Mouse (Mus musculus): ENCODE data around the gene Hpn. TPM values are rescaled to one million over a fixed set of nuclear protein-coding genes. Genes with fewer than 3 reads are reported as not detected.

The Hpn gene
- not detected in 2 replicates for polyA plus RNA-seq (2015; fragmentation: Nextera tagmentation; extraction: Ambion mirVana)

DNA sequence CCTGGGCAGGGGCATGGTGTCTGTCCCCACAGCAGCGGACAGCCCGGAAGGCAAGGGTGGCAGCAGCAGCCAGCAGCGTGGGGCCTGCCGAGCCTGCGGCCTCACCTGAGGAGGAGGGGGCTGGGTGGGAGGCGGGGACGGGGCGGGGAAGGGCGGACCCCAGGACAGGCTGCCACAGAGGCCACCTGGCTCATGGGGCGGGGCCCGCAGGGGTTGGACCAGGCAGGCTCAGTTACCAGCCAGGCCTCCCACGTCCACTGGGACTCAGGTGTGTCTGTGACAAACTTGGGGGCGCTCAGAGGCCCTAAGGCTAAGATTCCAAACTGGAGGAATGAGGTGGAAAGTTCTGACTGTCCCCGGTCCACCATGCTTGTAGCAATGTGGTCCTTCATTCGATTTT, at the start of gene Hpn:
Hpn (minus strand) TSS at position 109 of the 400 bp plus-strand sequence.
- no peaks in the 10 kb centered on the region for H3K36me3 ChIP-seq (ENCODE audit: poor library complexity, severe bottlenecking)
- no peak for ATAC-seq
- 22% methylated on average over 13 of the region's 15 CpGs for WGBS
- no peaks in the 10 kb centered on the region for H3K9me3 ChIP-seq (replicated peaks)
- no peak within 1 kb of the TSS for H3K4me2 ChIP-seq
- H3K27ac ChIP-seq = no peak within 1 kb of the TSS
- H3K4me3 ChIP-seq = no peak within 1 kb of the TSS
- no peaks in the 10 kb centered on the region; the same call in 1 of the 2 replicates for H3K27me3 ChIP-seq
- H3K4me1 ChIP-seq = no peaks in the 10 kb centered on the region
- H3K9ac ChIP-seq = no peak within 1 kb of the TSS

DNA sequence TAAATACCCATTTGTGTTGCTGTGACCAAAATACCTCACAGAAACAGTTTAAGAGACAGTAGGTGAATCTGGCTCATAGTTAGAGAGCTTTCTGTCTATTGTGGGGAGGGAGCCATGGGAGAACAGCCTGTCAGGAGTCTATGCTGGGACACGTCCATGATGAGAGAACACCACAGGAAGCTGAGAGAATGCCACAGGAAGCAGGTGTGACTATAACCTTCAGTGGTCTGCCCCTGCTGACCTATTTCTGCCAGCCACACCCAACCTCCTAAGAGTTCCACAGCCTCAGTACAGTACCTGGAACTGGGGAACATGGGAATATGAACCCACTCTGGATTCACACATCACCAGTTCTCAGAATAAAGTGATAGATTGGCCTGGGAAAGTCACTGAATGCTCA, 49.7 kb upstream of the Hpn start:
- no peak overlapping the region for H3K4me2 ChIP-seq
- no peaks in the 10 kb centered on the region for H3K4me1 ChIP-seq
- no peaks in the 10 kb centered on the region for H3K9me3 ChIP-seq (replicated peaks)
- no peak for ATAC-seq
- H3K27ac ChIP-seq = no peak overlapping the region
- 57% methylated on average over 1 of the region's 1 CpGs for WGBS
- H3K4me3 ChIP-seq = no peak overlapping the region
- H3K9ac ChIP-seq = no peak overlapping the region
- no peaks in the 10 kb centered on the region for H3K27me3 ChIP-seq
- H3K36me3 ChIP-seq (ENCODE audit: poor library complexity, severe bottlenecking) = no peaks in the 10 kb centered on the region

DNA sequence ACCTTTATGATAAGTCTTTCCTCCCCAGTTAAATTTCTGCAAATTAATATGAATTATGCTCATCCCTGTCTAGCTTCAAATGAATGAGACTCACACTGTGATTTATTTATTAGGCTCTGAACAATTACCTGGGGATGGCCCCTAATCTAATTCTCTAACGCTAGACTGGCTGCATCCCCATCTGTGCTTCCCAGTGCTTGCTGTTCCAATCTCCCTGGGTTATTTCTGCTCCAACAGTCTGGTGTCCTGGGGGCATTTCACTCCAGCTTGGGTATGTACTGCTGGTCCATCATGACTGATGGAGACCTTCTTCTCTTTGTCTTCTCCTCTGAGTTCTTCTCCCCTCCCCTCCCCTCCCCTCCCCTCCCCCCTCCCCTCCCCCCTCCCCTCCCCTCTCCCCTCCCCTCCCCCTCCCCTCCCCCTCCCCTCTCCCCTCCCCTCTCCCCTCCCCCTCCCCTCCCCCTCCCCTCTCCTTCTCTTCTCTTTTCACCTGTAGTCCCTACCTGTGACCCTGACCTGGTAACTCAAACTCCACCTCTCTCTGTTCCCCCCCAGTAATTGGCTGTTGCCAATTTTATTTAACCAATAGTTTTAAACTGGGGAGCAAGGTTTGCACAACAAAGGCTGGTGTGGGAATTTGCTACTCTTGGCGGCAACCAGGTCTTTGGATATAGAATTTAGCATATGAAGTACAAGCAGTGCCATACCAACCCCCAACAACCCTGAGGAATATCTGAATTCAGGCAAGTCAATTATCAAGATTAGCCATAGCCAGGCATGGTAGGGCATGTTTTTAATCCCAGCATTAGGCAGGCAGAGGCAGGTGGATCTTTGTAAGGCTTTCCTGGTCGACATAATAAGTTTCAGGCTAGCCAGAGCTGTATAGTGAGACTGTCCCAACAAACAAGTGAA, 48.8 kb upstream of the Hpn start:
- Histone ChIP-seq H3K4me2 (no peak overlapping the region), H3K9me3 (replicated peaks) (no peaks in the 10 kb centered on the region), H3K36me3 (ENCODE audit: poor library complexity, severe bottlenecking) (no peaks in the 10 kb centered on the region), H3K9ac (no peak overlapping the region), H3K27me3 (no peaks in the 10 kb centered on the region), H3K4me1 (no peaks in the 10 kb centered on the region), H3K27ac (no peak overlapping the region), H3K4me3 (no peak overlapping the region)
- no peak for ATAC-seq
- WGBS = 57% methylated on average over 3 of the region's 3 CpGs

DNA sequence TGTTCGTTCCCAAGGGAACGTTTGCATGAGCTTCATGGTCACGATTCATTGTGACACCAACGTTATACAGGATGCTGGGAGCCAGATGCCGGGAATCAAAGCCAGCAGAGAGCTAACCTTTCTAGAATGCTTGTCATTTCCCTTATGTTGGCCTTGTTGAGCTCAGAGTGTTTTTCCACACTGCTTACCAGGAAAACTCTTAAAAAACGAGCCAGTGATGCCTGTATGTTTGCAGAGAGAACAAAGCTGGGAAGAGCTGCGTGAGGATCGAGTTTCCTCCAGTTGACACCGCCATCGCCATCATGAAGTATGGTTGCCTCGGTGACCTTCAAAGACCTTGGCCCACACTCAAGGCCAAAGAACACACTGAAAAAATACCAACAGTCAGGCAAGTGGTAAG, 47.2 kb upstream of the Hpn start:
- Histone ChIP-seq H3K27me3 (no peaks in the 10 kb centered on the region), H3K4me3 (no peak overlapping the region), H3K36me3 (ENCODE audit: poor library complexity, severe bottlenecking) (no peaks in the 10 kb centered on the region), H3K9me3 (replicated peaks) (no peaks in the 10 kb centered on the region), H3K9ac (no peak overlapping the region), H3K4me2 (no peak overlapping the region), H3K4me1 (no peaks in the 10 kb centered on the region), H3K27ac (no peak overlapping the region)
- ATAC-seq = no peak
- 76% methylated on average over 11 of the region's 11 CpGs for WGBS

DNA sequence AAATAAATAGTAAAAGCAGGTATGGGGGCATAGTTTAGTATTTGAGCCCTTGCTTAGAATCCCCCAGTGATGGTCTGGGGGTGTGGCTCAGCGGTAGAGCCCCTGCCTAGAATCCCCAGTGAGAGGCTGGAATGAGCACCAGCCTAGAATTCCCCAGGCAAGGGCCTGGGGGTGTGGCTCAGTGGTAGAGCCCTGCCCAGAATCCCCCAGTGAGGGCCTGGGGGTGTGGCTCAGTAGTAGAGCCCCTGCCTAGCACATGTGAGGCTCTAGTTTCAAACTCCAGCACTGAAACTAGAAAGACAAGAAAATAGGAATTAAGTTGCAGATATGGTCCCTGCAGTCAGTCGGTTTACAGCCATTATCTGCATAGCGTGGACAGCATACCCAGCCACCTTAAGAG, 46.7 kb upstream of the Hpn start:
- WGBS = 65% methylated on average over 3 of the region's 3 CpGs
- no peaks in the 10 kb centered on the region for H3K9me3 ChIP-seq (replicated peaks)
- no peak overlapping the region for H3K27ac ChIP-seq
- H3K4me3 ChIP-seq = no peak overlapping the region
- no peaks in the 10 kb centered on the region for H3K27me3 ChIP-seq
- H3K4me2 ChIP-seq = no peak overlapping the region
- H3K4me1 ChIP-seq = no peaks in the 10 kb centered on the region
- H3K36me3 ChIP-seq (ENCODE audit: poor library complexity, severe bottlenecking) = no peaks in the 10 kb centered on the region
- no peak overlapping the region for H3K9ac ChIP-seq
- no peak for ATAC-seq

DNA sequence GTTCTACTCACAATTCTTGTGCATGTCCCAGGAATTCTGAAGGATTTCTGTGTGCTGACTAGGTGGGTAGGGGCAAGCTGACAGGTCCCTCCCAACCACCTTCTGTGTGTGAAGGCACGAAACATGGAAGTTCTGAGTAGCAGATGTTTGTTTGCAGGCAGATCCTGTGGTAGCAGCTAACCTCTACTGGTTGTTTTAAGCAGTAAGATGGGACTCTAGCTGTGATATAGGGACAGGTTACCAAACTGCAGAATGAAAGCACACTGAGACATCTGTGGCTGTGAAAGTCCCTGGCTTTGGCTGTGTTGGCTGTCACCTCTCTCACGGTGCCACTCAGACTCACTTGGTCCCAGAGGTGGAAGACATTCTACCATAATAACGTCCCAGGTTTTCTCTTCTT, 46.2 kb upstream of the Hpn start:
- H3K4me3 ChIP-seq = no peak overlapping the region
- H3K9ac ChIP-seq = no peak overlapping the region
- no peak overlapping the region for H3K27ac ChIP-seq
- H3K4me2 ChIP-seq = no peak overlapping the region
- H3K4me1 ChIP-seq = no peaks in the 10 kb centered on the region
- 87% methylated on average over 3 of the region's 3 CpGs for WGBS
- H3K9me3 ChIP-seq (replicated peaks) = no peaks in the 10 kb centered on the region
- no peak for ATAC-seq
- H3K27me3 ChIP-seq = no peaks in the 10 kb centered on the region
- no peaks in the 10 kb centered on the region for H3K36me3 ChIP-seq (ENCODE audit: poor library complexity, severe bottlenecking)

DNA sequence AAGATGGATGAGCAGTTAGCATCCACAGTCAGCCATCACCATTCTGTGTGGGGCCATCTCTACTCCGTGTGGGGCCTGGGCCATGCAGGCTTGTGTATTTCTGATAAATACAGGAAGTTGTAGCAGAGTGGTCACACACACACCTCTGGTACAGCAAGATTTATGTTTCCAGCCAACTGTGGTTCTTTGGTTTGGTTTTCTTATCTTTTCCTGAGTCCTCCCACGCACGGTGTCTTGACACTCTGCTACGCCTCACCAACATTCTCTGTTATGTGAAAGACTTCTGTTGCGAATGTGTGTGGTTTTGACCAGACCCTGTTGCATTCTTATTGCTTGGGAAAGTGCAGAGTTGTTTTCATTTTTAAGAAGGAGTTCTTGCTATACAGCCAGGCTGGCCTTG, 45.7 kb upstream of the Hpn start:
- H3K27me3 ChIP-seq = no peaks in the 10 kb centered on the region
- H3K4me2 ChIP-seq = no peak overlapping the region
- no peaks in the 10 kb centered on the region for H3K9me3 ChIP-seq (replicated peaks)
- no peak overlapping the region for H3K9ac ChIP-seq
- no peaks in the 10 kb centered on the region for H3K36me3 ChIP-seq (ENCODE audit: poor library complexity, severe bottlenecking)
- no peak overlapping the region for H3K4me3 ChIP-seq
- no peak for ATAC-seq
- no peak overlapping the region for H3K27ac ChIP-seq
- no peaks in the 10 kb centered on the region for H3K4me1 ChIP-seq
- 93% methylated on average over 5 of the region's 5 CpGs for WGBS

DNA sequence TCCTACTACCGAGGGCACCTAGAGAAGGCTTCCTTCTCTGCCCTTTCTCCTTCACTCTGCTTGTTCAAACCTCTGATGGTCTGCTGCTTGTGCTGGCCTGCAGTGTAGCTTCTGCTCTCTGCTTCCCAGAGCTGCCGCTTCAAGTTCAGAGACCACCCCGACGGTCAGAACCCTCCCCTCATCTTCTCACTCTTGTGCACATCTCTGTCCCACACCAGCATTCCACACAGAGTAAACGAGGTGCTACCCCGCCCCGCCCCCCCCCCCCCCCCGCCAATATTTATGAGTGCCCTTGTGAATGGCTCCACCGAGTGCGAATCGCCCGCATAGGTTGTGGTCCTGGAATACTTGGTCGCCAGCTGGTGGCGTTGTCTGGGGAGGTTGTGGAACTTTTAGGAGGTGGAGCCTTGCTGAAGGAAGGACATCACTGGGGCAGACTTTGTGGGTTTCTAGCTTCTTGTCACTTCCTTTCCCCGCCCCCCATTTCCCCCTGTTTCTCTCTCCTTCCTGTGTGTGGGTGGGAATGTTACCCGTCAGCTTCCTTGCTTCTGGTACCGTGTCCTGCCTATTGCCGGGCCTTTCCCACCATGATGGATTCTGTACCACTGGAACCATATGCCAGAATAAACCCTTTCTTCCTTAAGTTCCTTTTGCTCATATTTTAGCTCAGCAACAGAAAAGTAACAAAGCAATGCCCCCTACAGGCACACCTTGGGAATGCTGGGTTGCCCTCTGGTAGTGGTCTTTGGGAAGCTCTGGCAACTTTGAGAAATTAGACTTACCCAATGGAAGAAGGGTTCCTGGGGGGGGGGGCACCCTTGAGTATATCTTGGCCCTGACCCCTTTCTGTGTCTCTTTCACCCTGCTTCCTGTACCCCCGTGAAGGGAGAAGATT, 41.2 kb upstream of the Hpn start:
- H3K4me2 ChIP-seq = no peak overlapping the region
- H3K27ac ChIP-seq = no peak overlapping the region
- H3K9me3 ChIP-seq (replicated peaks) = no peaks in the 10 kb centered on the region
- no peak overlapping the region for H3K4me3 ChIP-seq
- H3K4me1 ChIP-seq = peaks cover 8% of the 10 kb centered on the region
- ATAC-seq = no peak
- no peaks in the 10 kb centered on the region for H3K27me3 ChIP-seq
- 48% methylated on average over 18 of the region's 19 CpGs for whole genome bisulfite sequencing
- H3K36me3 ChIP-seq (ENCODE audit: poor library complexity, severe bottlenecking) = no peaks in the 10 kb centered on the region
- no peak overlapping the region for H3K9ac ChIP-seq

DNA sequence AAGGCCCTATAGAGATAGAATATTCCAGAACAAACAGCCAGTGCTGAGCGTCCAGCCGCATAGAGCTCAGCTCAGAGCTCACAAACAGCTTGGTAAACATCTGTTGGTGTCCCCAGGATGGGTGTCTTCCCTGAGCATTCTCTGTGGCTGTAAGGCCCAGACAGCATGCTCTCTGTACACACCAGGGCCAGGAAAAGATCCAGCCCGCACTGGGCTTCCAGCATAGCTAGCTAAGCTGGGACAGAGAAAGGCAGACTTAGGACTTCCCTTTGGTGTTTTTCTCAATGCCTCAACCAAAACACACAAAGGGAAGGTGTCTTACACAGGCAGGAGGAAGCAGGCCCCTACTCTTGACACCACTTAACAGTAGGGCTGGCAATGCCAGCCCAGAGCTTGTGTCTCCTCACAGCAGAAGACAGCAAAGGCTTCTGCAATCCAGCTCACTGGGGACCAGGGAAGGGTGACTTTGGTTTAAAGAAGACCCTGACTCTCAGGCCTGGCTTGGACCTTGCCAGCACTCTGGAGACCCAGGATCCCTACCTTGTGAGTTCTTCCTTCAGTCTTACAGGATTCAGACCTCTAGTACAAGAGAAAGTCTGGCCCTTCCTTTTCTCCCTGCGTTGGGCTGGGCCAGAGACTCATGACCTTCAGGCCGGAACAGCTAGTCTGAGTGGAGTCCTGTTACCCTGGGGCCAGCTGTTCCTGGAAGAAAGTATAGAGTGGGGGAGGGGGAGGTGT, 40.4 kb upstream of the Hpn start, which contains the start of gene Gramd1a:
Gramd1a (minus strand) TSS at position 601 of the 738 bp plus-strand sequence.
- WGBS = 79% methylated on average over 5 of the region's 5 CpGs
- Histone ChIP-seq H3K9ac (no peak within 1 kb of the TSS), H3K4me2 (no peak within 1 kb of the TSS), H3K27me3 (no peaks in the 10 kb centered on the region), H3K36me3 (ENCODE audit: poor library complexity, severe bottlenecking) (no peaks in the 10 kb centered on the region), H3K9me3 (replicated peaks) (no peaks in the 10 kb centered on the region), H3K27ac (no peak within 1 kb of the TSS), H3K4me1 (peaks cover 9% of the 10 kb centered on the region), H3K4me3 (no peak within 1 kb of the TSS)
- ATAC-seq = no peak

DNA sequence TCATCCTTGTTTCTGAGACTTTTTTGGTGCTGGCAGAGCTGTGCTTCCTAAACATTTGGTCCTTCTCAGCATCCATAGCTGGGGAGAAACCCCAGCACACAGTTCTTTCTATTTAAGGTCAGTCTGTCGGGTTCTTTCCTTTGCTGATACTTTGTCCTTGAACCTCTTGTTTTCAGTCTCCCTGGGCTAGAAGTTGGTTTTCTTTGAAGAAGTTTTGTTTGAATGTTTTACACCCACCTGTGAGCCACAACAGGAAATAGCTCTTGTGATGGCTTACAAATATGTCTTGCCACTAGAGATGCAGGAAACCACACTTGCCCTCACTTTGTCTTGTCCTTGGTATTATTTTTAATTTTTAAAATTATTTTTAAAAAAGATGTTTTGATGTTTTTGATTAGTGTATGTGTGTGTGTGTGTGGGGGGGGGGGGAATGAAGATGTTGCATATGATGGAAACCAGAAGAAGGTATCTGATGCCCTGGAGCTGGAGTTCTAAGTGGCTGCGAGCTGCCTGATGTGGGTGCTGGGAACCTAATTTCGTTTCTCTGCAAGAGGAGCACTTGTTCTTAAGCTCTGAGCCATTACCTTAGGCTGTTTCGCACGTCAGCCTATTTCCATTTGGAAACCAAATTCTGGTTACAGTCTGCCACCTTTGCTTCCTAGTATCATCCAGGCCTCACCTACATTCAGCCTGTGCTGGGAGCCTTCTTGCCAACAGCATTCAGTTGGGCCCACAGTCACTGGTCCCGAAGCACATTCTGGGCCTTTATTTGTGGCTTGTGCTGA, 38.6 kb upstream of the Hpn start:
- Histone ChIP-seq H3K4me1 (peaks cover 18% of the 10 kb centered on the region), H3K27ac (no peak overlapping the region), H3K36me3 (ENCODE audit: poor library complexity, severe bottlenecking) (no peaks in the 10 kb centered on the region), H3K9ac (no peak overlapping the region), H3K27me3 (no peaks in the 10 kb centered on the region), H3K9me3 (replicated peaks) (no peaks in the 10 kb centered on the region), H3K4me2 (no peak overlapping the region), H3K4me3 (no peak overlapping the region)
- 89% methylated on average over 6 of the region's 6 CpGs for WGBS
- ATAC-seq = no peak

All from forebrain, embryonic 13.5 days (tissue).